Mouse (Mus musculus): ENCODE data around the gene B020004J07Rik. TPM values are rescaled to one million over a fixed set of nuclear protein-coding genes. Genes with fewer than 3 reads are reported as not detected.

The B020004J07Rik gene
- polyA plus RNA-seq, 1 experiment from 2014 or later, result not detected

Other genes with a start within 250 kb of the B020004J07Rik start
- 75.7 and 81.4 TPM in 2 replicates for gene Leprot, start 196.3 kb downstream of the B020004J07Rik start, polyA plus RNA-seq (2014; fragmentation: Nextera tagmentation; extraction: Ambion mirVana)
- 0.70 and 0.76 TPM in 2 replicates for gene Lepr, start 126.6 kb downstream of the B020004J07Rik start, polyA plus RNA-seq (2014; fragmentation: Nextera tagmentation; extraction: Ambion mirVana)
- gene C130073F10Rik, start 49.8 kb upstream of the B020004J07Rik start, polyA plus RNA-seq (2014; fragmentation: Nextera tagmentation; extraction: Ambion mirVana), result not detected in 2 replicates
- not detected in 2 replicates for gene Gm12800, start 65.1 kb upstream of the B020004J07Rik start, polyA plus RNA-seq (2014; fragmentation: Nextera tagmentation; extraction: Ambion mirVana)
- not detected in 2 replicates for gene Gm12794, start 96.4 kb upstream of the B020004J07Rik start, polyA plus RNA-seq (2014; fragmentation: Nextera tagmentation; extraction: Ambion mirVana)
- not detected in 2 replicates for gene Gm12790, start 137.0 kb upstream of the B020004J07Rik start, polyA plus RNA-seq (2014; fragmentation: Nextera tagmentation; extraction: Ambion mirVana)
- gene Gm12789, start 142.6 kb upstream of the B020004J07Rik start, polyA plus RNA-seq (2014; fragmentation: Nextera tagmentation; extraction: Ambion mirVana), result not detected in 2 replicates
- 14.6 and 19.8 TPM in 2 replicates for gene Pde4b, start 243.5 kb upstream of the B020004J07Rik start, polyA plus RNA-seq (2014; fragmentation: Nextera tagmentation; extraction: Ambion mirVana)

All from intestine, embryonic 14.5 days (tissue).